Mouse (Mus musculus) neural tube, embryonic 13.5 days (tissue): ENCODE results near the gene Ccdc183. TPM values are rescaled to one million over a fixed set of nuclear protein-coding genes. Genes with fewer than 3 reads are reported as not detected.

Experiments used
- ATAC-seq: fragments of 200-750 bp; cut with Nextera tagmentation; 2 replicates; pipeline ENCODE4 v1.8.0; 2017; ENCODE audit warnings: low read depth, mild to moderate bottlenecking, moderate TSS enrichment, moderate library complexity
- H3K27ac ChIP-seq: fragments of 300-500 bp; sonication (generic); replicated peaks from 2 replicates; pipeline ENCODE4 v1.5.1; 2015; ENCODE audit warnings: moderate library complexity, mild to moderate bottlenecking, inconsistent platforms
- H3K27me3 ChIP-seq: fragments of 300-500 bp; sonication (generic); 2 replicates; pipeline ENCODE4 v1.6.1; 2015; ENCODE audit warnings: mild to moderate bottlenecking, inconsistent platforms
- H3K36me3 ChIP-seq: fragments of 300-500 bp; sonication (generic); 2 replicates; pipeline ENCODE4 v1.6.1; 2015; ENCODE audit warnings: mild to moderate bottlenecking, inconsistent platforms
- H3K4me1 ChIP-seq: fragments of 300-500 bp; sonication (generic); replicated peaks from 2 replicates; pipeline ENCODE4 v1.6.1; 2015; ENCODE audit warnings: inconsistent platforms
- H3K4me2 ChIP-seq: fragments of 300-500 bp; sonication (generic); 2 replicates; pipeline ENCODE4 v1.6.1; 2015; ENCODE audit warnings: inconsistent platforms, mild to moderate bottlenecking, moderate library complexity
- H3K4me3 ChIP-seq: fragments of 300-500 bp; sonication (generic); 2 replicates; pipeline ENCODE4 v1.5.1; 2015; ENCODE audit warnings: mild to moderate bottlenecking, inconsistent platforms
- H3K9ac ChIP-seq: fragments of 300-500 bp; sonication (generic); 2 replicates; pipeline ENCODE4 v1.6.1; 2015; ENCODE audit warnings: moderate library complexity, mild to moderate bottlenecking, inconsistent platforms
- H3K9me3 ChIP-seq: fragments of 300-500 bp; sonication (generic); 2 replicates; pipeline ENCODE4 v1.6.1; 2016; ENCODE audit warnings: inconsistent platforms
- WGBS: fragments of 180-500 bp; shearing (Covaris S2); methylation state at CpG from one replicate; pipeline ENCODE4 v1.1.7; 2015; 5-methylcytosine and 5-hydroxymethylcytosine counted together
- polyA plus RNA-seq: library from polyadenylated mRNA; unstranded; fragments of >200 nt; fragmentation: Nextera tagmentation; extraction: Ambion mirVana; gene quantifications from 2 replicates; pipeline ENCODE4 v1.2.1, GENCODE M21; 2015

Ccdc183 gene
- polyA plus RNA-seq: 0.12 and 0.17 TPM in 2 replicates

DNA sequence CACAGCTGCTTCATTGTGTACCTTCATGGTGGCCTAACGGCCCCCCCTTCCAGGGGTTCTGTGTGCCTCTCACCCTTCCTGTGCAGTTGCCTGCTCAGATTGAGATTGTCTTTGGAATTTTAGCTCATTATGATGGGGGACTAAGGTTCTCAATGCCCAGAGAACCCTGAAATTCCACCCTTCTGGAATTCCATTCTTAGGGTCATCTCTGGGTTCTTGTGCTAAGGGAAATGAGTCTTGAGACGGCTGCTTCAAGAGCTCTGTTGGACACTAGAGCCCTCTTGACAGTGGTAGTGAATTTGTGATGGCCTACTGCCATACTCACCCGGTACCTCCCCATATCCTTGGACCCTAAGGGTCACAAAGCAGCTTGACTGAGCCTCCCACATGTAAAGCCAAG lies at the start of gene Ccdc183:
Gene Ccdc183 (minus strand): TSS at position 101 of the 400 bp plus-strand sequence.
- no peaks in the 10 kb centered on the region for H3K36me3 ChIP-seq
- no peak within 1 kb of the TSS for H3K4me3 ChIP-seq
- peaks cover 23% of the 10 kb centered on the region for H3K4me1 ChIP-seq
- H3K27me3 ChIP-seq: peaks cover 52% of the 10 kb centered on the region
- no peak for ATAC-seq
- no peak within 1 kb of the TSS for H3K4me2 ChIP-seq
- H3K9ac ChIP-seq: no peak within 1 kb of the TSS
- no peaks in the 10 kb centered on the region for H3K9me3 ChIP-seq
- 81% methylated on average over 3 of the region's 3 CpGs for WGBS
- no peak within 1 kb of the TSS for H3K27ac ChIP-seq

DNA sequence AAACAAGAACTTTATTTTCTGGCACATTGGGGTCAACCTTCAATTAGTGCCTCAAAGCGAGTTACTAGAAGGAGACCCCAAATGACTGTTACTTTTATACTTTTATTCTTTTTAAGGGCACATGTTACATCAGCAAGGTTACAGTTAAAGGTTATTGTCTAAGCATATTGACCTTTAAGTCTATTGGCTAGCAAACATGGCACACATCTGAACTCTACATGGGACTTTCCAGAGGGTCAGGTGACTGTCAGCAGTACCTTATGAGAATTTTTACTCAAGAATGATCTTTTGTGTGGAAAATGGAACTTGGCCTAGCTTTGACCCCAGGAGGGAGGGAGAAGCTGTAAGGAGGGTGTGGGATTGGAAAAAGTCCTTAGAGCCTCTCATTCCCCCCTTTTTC lies 49.0 kb upstream of the Ccdc183 start:
- Histone ChIP-seq H3K4me1 (no peaks in the 10 kb centered on the region), H3K4me2 (no peak overlapping the region), H3K36me3 (no peaks in the 10 kb centered on the region), H3K9ac (no peak overlapping the region), H3K4me3 (no peak overlapping the region), H3K27me3 (no peaks in the 10 kb centered on the region), H3K27ac (no peak overlapping the region), H3K9me3 (no peaks in the 10 kb centered on the region)
- no peak for ATAC-seq
- 76% methylated on average over 1 of the region's 1 CpGs for WGBS

DNA sequence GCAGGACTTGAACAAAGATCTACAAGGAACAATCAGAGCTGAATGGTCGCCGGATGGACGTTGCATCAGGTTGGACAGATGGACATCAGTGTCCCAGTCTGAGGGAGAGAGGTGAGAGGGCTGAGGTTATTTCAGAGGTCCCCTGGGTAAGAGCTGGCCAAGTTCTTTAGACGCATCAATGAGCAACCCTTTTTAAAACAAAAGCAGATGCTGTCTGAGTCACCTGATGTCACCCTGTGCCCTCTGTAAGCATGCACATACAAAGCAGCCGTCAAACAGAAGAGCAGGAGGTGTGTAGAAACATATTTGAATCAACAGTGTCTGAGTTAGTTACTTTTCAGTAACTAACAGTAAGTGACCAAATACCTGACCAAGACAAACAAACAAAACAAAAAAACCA lies 46.6 kb upstream of the Ccdc183 start:
- Histone ChIP-seq H3K4me2 (no peak overlapping the region), H3K4me3 (no peak overlapping the region), H3K27me3 (no peaks in the 10 kb centered on the region), H3K9ac (no peak overlapping the region), H3K36me3 (no peaks in the 10 kb centered on the region), H3K9me3 (no peaks in the 10 kb centered on the region), H3K27ac (no peak overlapping the region), H3K4me1 (no peaks in the 10 kb centered on the region)
- WGBS: 93% methylated on average over 5 of the region's 5 CpGs
- ATAC-seq: no peak

DNA sequence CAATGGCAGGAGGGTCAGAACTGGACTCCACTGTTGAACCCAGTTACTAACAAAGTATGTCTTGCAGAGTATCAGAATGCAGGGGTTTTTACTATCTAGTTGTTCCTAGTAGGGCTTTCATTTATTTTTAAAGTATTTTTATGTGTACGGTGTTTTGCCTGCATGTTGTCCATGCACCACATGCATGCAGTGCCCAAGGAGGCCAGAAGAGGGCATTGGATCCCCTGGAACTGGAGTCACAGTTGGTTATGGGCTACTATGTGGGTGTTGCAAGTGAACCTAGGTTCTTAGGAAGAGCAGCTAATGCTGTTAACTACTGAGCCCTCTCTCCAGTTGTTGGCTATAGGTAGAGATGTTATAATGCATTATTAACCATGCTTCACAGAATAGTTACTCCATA lies 46.0 kb upstream of the Ccdc183 start:
- Histone ChIP-seq H3K4me3 (no peak overlapping the region), H3K36me3 (no peaks in the 10 kb centered on the region), H3K4me1 (no peaks in the 10 kb centered on the region), H3K27me3 (no peaks in the 10 kb centered on the region), H3K9me3 (no peaks in the 10 kb centered on the region), H3K27ac (no peak overlapping the region), H3K9ac (no peak overlapping the region), H3K4me2 (no peak overlapping the region)
- no peak for ATAC-seq
- WGBS: 70% methylated on average over 1 of the region's 1 CpGs

DNA sequence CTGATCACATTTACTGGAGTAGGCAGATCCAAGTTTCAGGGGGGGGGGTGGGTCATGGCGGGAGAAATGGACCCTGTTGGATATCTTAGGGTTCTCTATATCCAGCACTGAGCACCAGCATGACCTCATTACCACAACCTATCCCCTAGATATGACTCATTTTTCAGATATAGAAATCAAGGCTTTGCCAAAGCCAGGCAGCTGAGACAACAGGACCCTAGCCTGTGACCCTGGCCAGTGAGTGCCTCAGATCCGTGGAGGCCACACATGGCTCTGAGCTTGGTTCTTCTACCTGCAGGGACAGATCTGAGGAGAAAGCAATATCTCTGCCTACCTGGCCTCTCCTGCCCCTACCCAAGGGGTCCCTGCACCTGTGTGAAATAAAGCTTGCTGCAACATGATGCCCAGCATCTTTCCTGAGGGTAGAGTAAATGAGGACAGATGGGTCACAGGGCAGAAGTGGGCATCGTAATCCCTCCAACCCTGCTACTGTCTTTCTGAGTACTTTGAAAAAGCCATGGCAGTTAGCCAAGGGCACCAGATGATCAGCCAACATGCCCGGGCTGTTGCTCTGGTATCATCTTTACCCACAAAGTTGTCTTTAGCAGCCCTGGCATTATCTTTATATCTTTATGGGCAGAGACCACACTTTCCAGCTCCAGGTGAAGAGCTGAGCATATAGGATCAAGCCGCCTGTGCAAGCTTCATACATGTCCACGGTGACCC lies 43.9 kb upstream of the Ccdc183 start:
- Histone ChIP-seq H3K9ac (no peak overlapping the region), H3K27ac (no peak overlapping the region), H3K4me1 (no peaks in the 10 kb centered on the region), H3K36me3 (no peaks in the 10 kb centered on the region), H3K9me3 (no peaks in the 10 kb centered on the region), H3K27me3 (no peaks in the 10 kb centered on the region), H3K4me2 (no peak overlapping the region), H3K4me3 (no peak overlapping the region)
- ATAC-seq: no peak
- 85% methylated on average over 6 of the region's 6 CpGs for WGBS

DNA sequence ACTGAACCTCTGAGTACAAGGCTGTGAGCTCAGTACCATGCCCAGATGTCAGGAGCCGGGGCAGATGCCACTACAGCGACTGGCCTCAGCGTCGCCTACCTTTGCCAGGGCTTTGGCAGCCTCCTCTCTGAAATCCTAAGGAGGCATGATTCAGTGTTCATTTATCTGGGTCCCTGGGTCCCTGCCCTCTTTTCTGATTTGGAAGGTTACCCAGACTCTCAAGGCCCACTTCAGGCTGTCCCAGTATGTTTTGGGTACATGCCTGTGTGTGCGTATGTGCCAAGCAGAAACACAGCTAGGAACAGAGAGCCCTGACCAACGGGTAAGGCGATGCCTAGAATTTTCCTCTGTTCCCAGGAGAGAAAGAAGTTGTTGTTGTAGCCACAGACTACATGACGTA lies 42.8 kb upstream of the Ccdc183 start:
- Histone ChIP-seq H3K4me3 (no peak overlapping the region), H3K27me3 (no peaks in the 10 kb centered on the region)
- WGBS: 83% methylated on average over 8 of the region's 8 CpGs

DNA sequence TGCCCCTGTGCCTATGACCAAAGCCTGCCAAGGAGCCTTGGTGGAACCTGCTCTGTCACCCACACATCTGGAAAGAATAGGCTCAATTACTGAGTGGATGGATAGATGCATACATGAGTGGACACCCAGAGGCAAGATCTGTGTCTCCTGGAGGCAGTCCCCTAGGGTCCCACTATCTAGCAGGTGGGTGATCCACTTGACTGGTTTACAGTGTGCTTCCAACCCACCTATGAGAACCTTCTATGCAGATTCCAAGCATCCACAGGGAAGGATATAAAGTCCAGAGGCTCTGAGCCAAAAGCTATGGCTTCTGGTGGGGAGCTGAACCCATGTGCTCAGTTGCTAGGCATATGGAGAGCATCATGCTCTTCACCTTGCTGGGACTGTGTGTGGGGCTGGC lies 40.2 kb upstream of the Ccdc183 start, which contains the start of gene Lcn5:
Gene Lcn5 (plus strand): TSS at position 301 of the 400 bp plus-strand sequence.
- ATAC-seq: no peak
- no peak within 1 kb of the TSS for H3K4me2 ChIP-seq

More for the DNA sequence above, 42.8 kb upstream of the Ccdc183 start:
- H3K27ac ChIP-seq: no peak overlapping the region
- H3K9me3 ChIP-seq: no peaks in the 10 kb centered on the region
- no peaks in the 10 kb centered on the region for H3K4me1 ChIP-seq
- H3K36me3 ChIP-seq: no peaks in the 10 kb centered on the region
- no peak overlapping the region for H3K4me2 ChIP-seq
- ATAC-seq: no peak
- no peak overlapping the region for H3K9ac ChIP-seq

DNA sequence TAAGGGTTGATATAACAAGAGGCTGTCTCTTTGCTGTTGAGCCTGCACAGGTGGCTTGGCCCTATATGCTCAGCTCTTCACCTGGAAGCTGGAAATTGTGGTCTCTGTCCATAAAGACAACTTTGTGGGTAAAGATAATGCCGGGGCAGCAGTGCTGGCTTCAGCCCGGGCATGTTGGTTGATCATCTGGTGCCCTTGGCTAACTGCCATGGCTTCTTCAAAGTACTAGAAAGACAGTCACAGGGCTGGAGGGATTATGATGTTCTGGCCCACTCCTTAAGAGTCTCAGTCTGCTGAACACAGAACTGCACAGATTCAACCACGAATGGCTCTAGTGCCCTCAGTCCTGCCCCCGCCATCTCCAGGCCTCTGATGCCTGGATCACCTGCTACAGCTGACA lies 39.8 kb upstream of the Ccdc183 start:
- no peak overlapping the region for H3K27ac ChIP-seq
- no peak overlapping the region for H3K4me3 ChIP-seq
- 80% methylated on average over 4 of the region's 4 CpGs for whole genome bisulfite sequencing
- H3K4me2 ChIP-seq: no peak overlapping the region
- no peaks in the 10 kb centered on the region for H3K36me3 ChIP-seq
- H3K9ac ChIP-seq: no peak overlapping the region
- no peaks in the 10 kb centered on the region for H3K9me3 ChIP-seq
- H3K4me1 ChIP-seq: no peaks in the 10 kb centered on the region
- no peaks in the 10 kb centered on the region for H3K27me3 ChIP-seq
- ATAC-seq: no peak

More for the DNA sequence above, 40.2 kb upstream of the Ccdc183 start, which contains the start of gene Lcn5:
- Histone ChIP-seq H3K36me3 (no peaks in the 10 kb centered on the region), H3K9me3 (no peaks in the 10 kb centered on the region), H3K27me3 (no peaks in the 10 kb centered on the region), H3K27ac (no peak within 1 kb of the TSS), H3K4me1 (no peaks in the 10 kb centered on the region), H3K9ac (no peak within 1 kb of the TSS), H3K4me3 (no peak within 1 kb of the TSS)

DNA sequence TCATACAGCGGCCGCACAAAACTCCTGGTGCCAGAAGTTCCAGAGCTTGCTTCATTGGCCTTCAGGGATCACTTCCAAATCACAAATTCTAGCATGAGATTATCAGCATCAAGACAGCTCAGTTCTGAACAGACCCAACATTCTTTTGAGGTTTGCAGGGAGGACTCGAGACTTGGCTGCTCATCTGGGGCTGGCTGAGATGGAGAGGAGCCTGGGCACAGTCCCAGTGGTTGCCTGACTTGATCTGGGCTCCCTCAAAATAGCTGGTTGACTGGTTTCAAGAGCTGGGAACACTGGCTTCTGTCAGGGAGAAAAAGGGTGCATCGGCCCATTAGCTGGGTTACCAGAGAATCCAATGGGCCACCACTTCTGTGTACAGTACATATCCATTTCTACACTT lies 39.2 kb upstream of the Ccdc183 start:
- no peak overlapping the region for H3K4me3 ChIP-seq
- H3K36me3 ChIP-seq: no peaks in the 10 kb centered on the region
- H3K9me3 ChIP-seq: no peaks in the 10 kb centered on the region
- no peak overlapping the region for H3K9ac ChIP-seq
- ATAC-seq: no peak
- no peak overlapping the region for H3K27ac ChIP-seq
- H3K4me2 ChIP-seq: no peak overlapping the region
- WGBS: 91% methylated on average over 4 of the region's 4 CpGs
- no peaks in the 10 kb centered on the region for H3K4me1 ChIP-seq
- no peaks in the 10 kb centered on the region for H3K27me3 ChIP-seq

DNA sequence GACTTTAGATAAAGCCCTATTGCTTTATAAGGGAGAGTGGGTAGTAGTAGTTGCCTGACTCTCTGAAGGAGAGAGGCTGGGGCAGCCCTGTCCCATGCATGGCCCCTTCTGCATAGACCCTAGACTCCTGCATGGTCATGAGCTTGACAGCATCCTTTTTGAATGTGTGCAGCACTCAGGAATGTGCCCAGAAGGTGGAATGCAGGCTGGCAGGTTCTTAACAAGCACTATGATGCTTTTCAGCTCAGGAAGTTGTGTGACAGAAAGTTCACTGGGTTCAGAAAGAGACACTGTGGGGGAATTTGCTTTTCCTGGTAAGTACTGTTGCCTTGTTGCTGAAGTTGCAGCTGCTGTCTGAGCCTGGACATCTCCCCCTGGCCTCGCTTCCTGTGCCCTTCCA lies 37.0 kb upstream of the Ccdc183 start:
- H3K9me3 ChIP-seq: no peaks in the 10 kb centered on the region
- 69% methylated on average over 1 of the region's 1 CpGs for WGBS
- no peaks in the 10 kb centered on the region for H3K4me1 ChIP-seq
- no peak overlapping the region for H3K27ac ChIP-seq
- H3K27me3 ChIP-seq: no peaks in the 10 kb centered on the region
- no peak overlapping the region for H3K9ac ChIP-seq
- ATAC-seq: no peak
- no peaks in the 10 kb centered on the region for H3K36me3 ChIP-seq
- no peak overlapping the region for H3K4me3 ChIP-seq
- no peak overlapping the region for H3K4me2 ChIP-seq

DNA sequence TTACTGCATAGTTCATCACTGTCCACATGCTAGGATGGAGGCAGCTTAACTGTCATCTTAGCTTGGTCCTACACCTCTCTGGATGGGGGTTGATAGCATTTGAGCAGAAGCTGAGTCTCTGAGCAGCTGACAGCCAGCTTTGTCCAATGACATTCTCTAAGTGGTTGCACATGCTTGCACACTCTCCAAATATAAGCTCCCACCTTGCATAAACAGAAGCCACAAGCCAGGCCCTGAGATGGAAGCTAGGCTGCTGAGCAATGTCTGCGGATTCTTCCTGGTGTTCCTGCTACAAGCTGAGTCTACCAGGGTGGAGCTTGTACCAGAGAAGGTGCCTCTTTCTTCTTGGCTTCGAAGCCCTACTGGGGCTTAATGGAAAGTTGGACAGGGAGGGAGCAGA lies 35.4 kb upstream of the Ccdc183 start, which contains the start of gene Lcn8:
Gene Lcn8 (plus strand): TSS at position 219 of the 400 bp plus-strand sequence.
- Histone ChIP-seq H3K4me1 (no peaks in the 10 kb centered on the region), H3K36me3 (no peaks in the 10 kb centered on the region), H3K27me3 (no peaks in the 10 kb centered on the region), H3K27ac (no peak within 1 kb of the TSS), H3K4me2 (no peak within 1 kb of the TSS), H3K9ac (no peak within 1 kb of the TSS), H3K4me3 (no peak within 1 kb of the TSS), H3K9me3 (no peaks in the 10 kb centered on the region)
- WGBS: 80% methylated on average over 2 of the region's 2 CpGs
- ATAC-seq: no peak

DNA sequence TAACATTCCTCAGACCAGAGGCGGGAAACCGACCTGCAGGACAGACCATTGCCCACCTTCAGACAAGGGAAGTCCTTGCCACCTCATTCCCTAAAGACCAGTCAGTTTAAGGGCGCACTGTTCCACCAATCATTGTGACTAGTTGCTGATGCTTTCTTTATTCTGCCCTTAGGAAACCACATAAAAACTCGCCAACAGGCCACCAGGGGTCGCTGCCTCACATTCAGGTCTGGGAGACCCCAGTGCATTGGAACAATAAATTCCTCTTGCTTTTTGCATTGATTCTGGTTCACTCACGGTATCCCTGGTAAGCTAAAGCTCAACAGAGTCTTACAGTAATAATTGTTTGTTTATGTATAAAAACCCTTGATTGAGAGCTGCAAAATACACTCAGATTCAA lies 22.4 kb upstream of the Ccdc183 start:
- no peak for ATAC-seq
- Histone ChIP-seq H3K36me3 (no peaks in the 10 kb centered on the region), H3K4me2 (no peak overlapping the region)

DNA sequence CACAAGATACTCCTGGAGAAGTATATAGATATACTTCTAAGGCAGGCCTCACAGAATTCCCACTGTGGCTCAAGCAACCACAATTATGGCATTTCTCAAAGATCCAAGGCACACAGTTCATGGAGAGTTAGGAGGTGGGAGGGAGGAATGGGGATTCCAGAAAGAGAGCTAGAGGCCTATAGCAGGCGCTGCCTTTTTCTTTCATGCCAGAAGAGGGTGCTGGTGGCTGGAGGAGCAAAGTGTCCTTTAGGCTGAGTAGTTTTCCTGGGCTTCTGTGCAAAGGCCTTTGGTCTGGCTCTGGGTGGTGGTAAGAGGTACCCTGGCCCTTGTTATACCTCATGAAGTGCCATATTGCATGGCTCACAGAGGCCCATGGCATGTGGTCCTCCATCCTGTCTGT lies 16.6 kb upstream of the Ccdc183 start:
- H3K4me1 ChIP-seq: no peaks in the 10 kb centered on the region
- 50% methylated on average over 1 of the region's 1 CpGs for WGBS
- no peak overlapping the region for H3K27ac ChIP-seq
- H3K9ac ChIP-seq: no peak overlapping the region
- H3K9me3 ChIP-seq: no peaks in the 10 kb centered on the region
- ATAC-seq: no peak
- H3K4me3 ChIP-seq: no peak overlapping the region
- no peak overlapping the region for H3K4me2 ChIP-seq
- no peaks in the 10 kb centered on the region for H3K27me3 ChIP-seq
- no peaks in the 10 kb centered on the region for H3K36me3 ChIP-seq

More for the DNA sequence above, 22.4 kb upstream of the Ccdc183 start:
- no peaks in the 10 kb centered on the region for H3K9me3 ChIP-seq
- H3K9ac ChIP-seq: no peak overlapping the region
- no peaks in the 10 kb centered on the region for H3K4me1 ChIP-seq
- WGBS: 13% methylated on average over 6 of the region's 6 CpGs
- H3K27ac ChIP-seq: no peak overlapping the region
- no peaks in the 10 kb centered on the region for H3K27me3 ChIP-seq
- H3K4me3 ChIP-seq: no peak overlapping the region
